Mouse (Mus musculus) granulocyte monocyte progenitor cell, adult 5-6 weeks (primary cell): ENCODE measurements around the gene Fam172a. TPM values are rescaled to one million over a fixed set of nuclear protein-coding genes. Genes with fewer than 3 reads are reported as not detected.
"Not testable (repeated sequence)": the region's sequence is repeated elsewhere in the genome, so short reads cannot be mapped to it uniquely, and the experiment has no call there.

Source experiments
- ATAC-seq: replicated peaks from 2 replicates; pipeline ENCODE4 v1.8.0; 2016; ENCODE audit warnings: mild to moderate bottlenecking, moderate TSS enrichment, inconsistent platforms; ENCODE audit not compliant: poor library complexity, severe bottlenecking
- total RNA-seq, 2 experiments: library from RNA; stranded (forward) in 1 of 2; stranded (reverse) in 1 of 2; fragments of 200-712, 200-1000 nt in 1 of 2; fragments of >200 nt in 1 of 2; fragmentation: Nextera tagmentation in 1 of 2; gene quantifications; 2 replicates each; pipeline ENCODE4 v1.2.3; 2014 to 2017

Fam172a gene
- total RNA-seq (2014; fragmentation: Nextera tagmentation) (41.8 and 42.7 TPM in 2 replicates), total RNA-seq (2017) (23.7 and 27.0 TPM in 2 replicates)

- ATAC-seq = not testable (repeated sequence)
These were observed at the start of gene Fam172a for GRCm38 (mm10) chr13:77701733-77702132. Fam172a (plus strand) TSS chr13:77702033.

GRCm38 (mm10) chr13:77688651-77689050, 13.2 kb upstream of the Fam172a start:
- no peak for ATAC-seq

GRCm38 (mm10) chr13:77708514-77709013, 6.7 kb downstream of the Fam172a start:
- peak; percentile 98 for ATAC-seq

GRCm38 (mm10) chr13:77717499-77717898, 15.7 kb downstream of the Fam172a start:
- ATAC-seq = no peak

- no peak for ATAC-seq
These were observed 41.0 kb downstream of the Fam172a start for GRCm38 (mm10) chr13:77742822-77743221.

- ATAC-seq = no peak
These were observed 75.8 kb downstream of the Fam172a start for GRCm38 (mm10) chr13:77777606-77778005.

GRCm38 (mm10) chr13:77807341-77807740, 105.5 kb downstream of the Fam172a start:
- not testable (repeated sequence) for ATAC-seq

GRCm38 (mm10) chr13:77810449-77810848, 108.6 kb downstream of the Fam172a start:
- ATAC-seq = no peak

- no peak for ATAC-seq
These were observed 124.3 kb downstream of the Fam172a start for GRCm38 (mm10) chr13:77826138-77826537.

- no peak for ATAC-seq
These were observed 141.3 kb downstream of the Fam172a start for GRCm38 (mm10) chr13:77843017-77843654.

- ATAC-seq = no peak
These were observed 147.0 kb downstream of the Fam172a start for GRCm38 (mm10) chr13:77848868-77849267.

- ATAC-seq = no peak
These were observed 163.0 kb downstream of the Fam172a start for GRCm38 (mm10) chr13:77864804-77865203.

- ATAC-seq = no peak
These were observed 166.5 kb downstream of the Fam172a start for GRCm38 (mm10) chr13:77868314-77868713.

- no peak for ATAC-seq
These were observed 176.3 kb downstream of the Fam172a start for GRCm38 (mm10) chr13:77878120-77878519.

- no peak for ATAC-seq
These were observed 176.7 kb downstream of the Fam172a start for GRCm38 (mm10) chr13:77878545-77878944.

- no peak for ATAC-seq
These were observed 195.8 kb downstream of the Fam172a start for GRCm38 (mm10) chr13:77897619-77898018.

GRCm38 (mm10) chr13:77898066-77898796, 196.4 kb downstream of the Fam172a start:
- ATAC-seq = no peak

GRCm38 (mm10) chr13:77899725-77900124, 197.9 kb downstream of the Fam172a start:
- no peak for ATAC-seq

GRCm38 (mm10) chr13:77900843-77901242, 199.0 kb downstream of the Fam172a start:
- ATAC-seq = no peak

GRCm38 (mm10) chr13:77909184-77909583, 207.4 kb downstream of the Fam172a start:
- ATAC-seq = no peak

GRCm38 (mm10) chr13:77922834-77923233, 221.0 kb downstream of the Fam172a start:
- no peak for ATAC-seq
